Mouse (Mus musculus) hindbrain, embryonic 11.5 days (tissue): ENCODE measurements around the gene Pla2g1b. TPM values are rescaled to one million over a fixed set of nuclear protein-coding genes. Genes with fewer than 3 reads are reported as not detected.
"Not testable (repeated sequence)": the region's sequence is repeated elsewhere in the genome, so short reads cannot be mapped to it uniquely, and the experiment has no call there.

Source experiments
- ATAC-seq: fragments of 200-750 bp; cut with Nextera tagmentation; 2 replicates; pipeline ENCODE4 v1.8.0; 2017; ENCODE audit warnings: mild to moderate bottlenecking, moderate TSS enrichment, moderate library complexity; ENCODE audit not compliant: low FRiP score
- DNase-seq: peaks from one replicate; pipeline ENCODE4 v3.0.0-alpha.2; 2015; ENCODE audit warnings: low spot score
- H3K27ac ChIP-seq: fragments of 300-500 bp; sonication (generic); 2 replicates; pipeline ENCODE4 v1.5.1; 2014; ENCODE audit warnings: mild to moderate bottlenecking, low read depth, low read length
- H3K27me3 ChIP-seq: fragments of 300-500 bp; sonication (generic); 2 replicates; pipeline ENCODE4 v1.6.1; 2014; ENCODE audit warnings: mild to moderate bottlenecking, low read length, moderate library complexity, mixed read lengths; ENCODE audit not compliant: control insufficient read depth, insufficient read depth
- H3K36me3 ChIP-seq: fragments of 300-500 bp; sonication (generic); 2 replicates; pipeline ENCODE4 v1.6.1; 2014; ENCODE audit warnings: mild to moderate bottlenecking, low read length, moderate library complexity, mixed read lengths; ENCODE audit not compliant: control insufficient read depth, insufficient read depth
- H3K4me1 ChIP-seq: fragments of 300-500 bp; sonication (generic); replicated peaks from 2 replicates; pipeline ENCODE4 v1.6.1; 2014; ENCODE audit warnings: low read length, mixed read lengths; ENCODE audit not compliant: control insufficient read depth, insufficient read depth
- H3K4me2 ChIP-seq: fragments of 300-500 bp; sonication (generic); replicated peaks from 2 replicates; pipeline ENCODE4 v1.6.1; 2014; ENCODE audit warnings: mild to moderate bottlenecking, low read depth, low read length
- H3K4me3 ChIP-seq: fragments of 300-500 bp; sonication (generic); 2 replicates; pipeline ENCODE4 v1.5.1; 2014; ENCODE audit warnings: low read depth, low read length
- H3K9ac ChIP-seq: fragments of 300-500 bp; sonication (generic); 2 replicates; pipeline ENCODE4 v1.6.1; 2014; ENCODE audit warnings: low read depth, low read length
- H3K9me3 ChIP-seq: fragments of 300-500 bp; sonication (generic); 2 replicates; pipeline ENCODE4 v1.6.1; 2016; ENCODE audit warnings: low read length; ENCODE audit not compliant: control insufficient read depth
- WGBS: fragments of 180-500 bp; shearing (Covaris S2); extraction: QIAGEN DNeasy Blood & Tissue Kit; methylation state at CpG from one replicate; pipeline ENCODE4 v1.1.7; 2014; 5-methylcytosine and 5-hydroxymethylcytosine counted together
- polyA plus RNA-seq: library from polyadenylated mRNA; unstranded; fragments of >200 nt; fragmentation: Nextera tagmentation; extraction: Ambion mirVana; gene quantifications from 2 replicates; pipeline ENCODE4 v1.2.1, GENCODE M21; 2014

The Pla2g1b gene
- polyA plus RNA-seq, 1 experiment from 2014 or later = 0.56 TPM

- not testable (repeated sequence) for DNase-seq, H3K4me2 ChIP-seq, ATAC-seq, H3K27me3 ChIP-seq, H3K4me3 ChIP-seq, H3K27ac ChIP-seq, H3K9ac ChIP-seq, H3K9me3 ChIP-seq, H3K36me3 ChIP-seq
- WGBS = 70% methylated on average over 4 of the region's 4 CpGs
- peaks cover 15% of the 10 kb centered on the region for H3K4me1 ChIP-seq
Measured at GRCm38 (mm10) chr5:115505617-115506016, 39.6 kb downstream of the Pla2g1b start.

- DNase-seq (peak; percentile 97), ATAC-seq (peak; percentile 84)
- no peaks in the 10 kb centered on the region for H3K36me3 ChIP-seq
- H3K4me3 ChIP-seq = peak within 1 kb of the TSS; percentile 79
- H3K9me3 ChIP-seq = no peaks in the 10 kb centered on the region
- H3K4me2 ChIP-seq = peak within 1 kb of the TSS; percentile 84
- no peak within 1 kb of the TSS for H3K27ac ChIP-seq
- peaks cover 15% of the 10 kb centered on the region for H3K4me1 ChIP-seq
- H3K27me3 ChIP-seq = no peaks in the 10 kb centered on the region
- peak within 1 kb of the TSS; percentile 76 for H3K9ac ChIP-seq
- 0% methylated on average over 41 of the region's 74 CpGs for WGBS
Measured at GRCm38 (mm10) chr5:115506454-115507201, 40.6 kb downstream of the Pla2g1b start, which contains the start of gene Pxn. Gene Pxn, plus strand, starts transcription at chr5:115506676.

DNA sequence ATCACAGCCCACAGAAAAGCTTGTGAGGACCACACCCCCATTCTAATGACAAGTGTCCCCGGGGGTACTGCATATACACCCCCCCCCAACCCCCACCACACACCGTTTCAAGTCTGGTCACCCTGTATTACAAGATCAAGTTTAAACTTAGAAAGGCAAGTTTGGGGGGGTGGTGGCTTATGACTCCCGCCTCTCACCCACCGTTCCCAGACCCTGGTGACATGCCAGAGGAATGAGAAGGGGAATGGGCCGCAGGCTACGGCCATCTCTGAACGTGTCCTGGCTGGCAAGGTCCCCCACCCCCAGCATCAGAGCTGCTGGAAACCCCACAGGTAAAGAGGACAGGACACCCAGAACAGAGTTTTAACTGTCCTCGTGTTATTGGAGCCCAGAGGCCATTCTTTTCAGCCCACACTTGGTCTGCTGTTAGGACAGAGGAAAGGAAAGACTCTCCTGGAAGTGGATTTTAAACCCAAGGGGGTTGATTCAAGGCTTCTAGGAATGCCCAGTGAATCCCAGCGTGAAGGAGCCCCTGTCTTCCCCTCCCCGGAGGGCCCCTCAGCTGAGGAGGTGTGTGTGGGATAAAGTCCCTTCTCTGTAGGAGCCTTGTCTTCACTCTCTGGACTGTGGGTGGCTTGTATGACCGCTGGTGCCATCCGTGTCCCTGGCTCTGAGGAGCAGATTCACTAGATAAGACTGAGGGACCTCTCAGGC, 41.4 kb downstream of the Pla2g1b start:
- DNase-seq = no peak
- no peaks in the 10 kb centered on the region for H3K27me3 ChIP-seq
- peak overlapping the region; percentile 84 for H3K4me2 ChIP-seq
- H3K4me3 ChIP-seq = peak overlapping the region; percentile 79
- ATAC-seq = no peak
- 32% methylated on average over 12 of the region's 12 CpGs for WGBS
- no peak overlapping the region for H3K27ac ChIP-seq
- H3K4me1 ChIP-seq = peaks cover 15% of the 10 kb centered on the region
- H3K9ac ChIP-seq = peak overlapping the region; percentile 76
- H3K9me3 ChIP-seq = no peaks in the 10 kb centered on the region
- no peaks in the 10 kb centered on the region for H3K36me3 ChIP-seq

GRCm38 (mm10) chr5:115507981-115508858, 42.2 kb downstream of the Pla2g1b start:
- DNase-seq (no peak), ATAC-seq (no peak)
- H3K4me2 ChIP-seq = peak overlapping the region; percentile 84
- WGBS = 54% methylated on average over 18 of the region's 18 CpGs
- peak overlapping the region; percentile 76; the same call in 1 of the 2 replicates for H3K9ac ChIP-seq
- no peaks in the 10 kb centered on the region for H3K27me3 ChIP-seq
- peak overlapping the region; percentile 79 for H3K4me3 ChIP-seq
- no peak overlapping the region for H3K27ac ChIP-seq
- H3K36me3 ChIP-seq = no peaks in the 10 kb centered on the region
- peaks cover 15% of the 10 kb centered on the region for H3K4me1 ChIP-seq
- H3K9me3 ChIP-seq = no peaks in the 10 kb centered on the region

- no peaks in the 10 kb centered on the region for H3K27me3 ChIP-seq
- H3K27ac ChIP-seq = no peak overlapping the region
- ATAC-seq (no peak), DNase-seq (no peak)
- H3K9me3 ChIP-seq = no peaks in the 10 kb centered on the region
- no peaks in the 10 kb centered on the region for H3K36me3 ChIP-seq
- H3K4me1 ChIP-seq = peaks cover 15% of the 10 kb centered on the region
- peak overlapping the region; percentile 84 for H3K4me2 ChIP-seq
- no peak overlapping the region for H3K9ac ChIP-seq
- 28% methylated on average over 10 of the region's 10 CpGs for WGBS
- no peak overlapping the region for H3K4me3 ChIP-seq
Measured at GRCm38 (mm10) chr5:115508859-115509147, 42.7 kb downstream of the Pla2g1b start.

GRCm38 (mm10) chr5:115509321-115509761, 43.3 kb downstream of the Pla2g1b start:
- ATAC-seq = no peak
- DNase-seq = no peak
- Histone ChIP-seq H3K27me3 (no peaks in the 10 kb centered on the region), H3K9me3 (no peaks in the 10 kb centered on the region), H3K36me3 (no peaks in the 10 kb centered on the region), H3K27ac (no peak overlapping the region; the same call in 1 of the 2 replicates), H3K9ac (no peak overlapping the region), H3K4me3 (no peak overlapping the region), H3K4me2 (no peak overlapping the region; the same call in 1 of the 2 replicates), H3K4me1 (peaks cover 15% of the 10 kb centered on the region)
- WGBS = 50% methylated on average over 15 of the region's 15 CpGs

DNA sequence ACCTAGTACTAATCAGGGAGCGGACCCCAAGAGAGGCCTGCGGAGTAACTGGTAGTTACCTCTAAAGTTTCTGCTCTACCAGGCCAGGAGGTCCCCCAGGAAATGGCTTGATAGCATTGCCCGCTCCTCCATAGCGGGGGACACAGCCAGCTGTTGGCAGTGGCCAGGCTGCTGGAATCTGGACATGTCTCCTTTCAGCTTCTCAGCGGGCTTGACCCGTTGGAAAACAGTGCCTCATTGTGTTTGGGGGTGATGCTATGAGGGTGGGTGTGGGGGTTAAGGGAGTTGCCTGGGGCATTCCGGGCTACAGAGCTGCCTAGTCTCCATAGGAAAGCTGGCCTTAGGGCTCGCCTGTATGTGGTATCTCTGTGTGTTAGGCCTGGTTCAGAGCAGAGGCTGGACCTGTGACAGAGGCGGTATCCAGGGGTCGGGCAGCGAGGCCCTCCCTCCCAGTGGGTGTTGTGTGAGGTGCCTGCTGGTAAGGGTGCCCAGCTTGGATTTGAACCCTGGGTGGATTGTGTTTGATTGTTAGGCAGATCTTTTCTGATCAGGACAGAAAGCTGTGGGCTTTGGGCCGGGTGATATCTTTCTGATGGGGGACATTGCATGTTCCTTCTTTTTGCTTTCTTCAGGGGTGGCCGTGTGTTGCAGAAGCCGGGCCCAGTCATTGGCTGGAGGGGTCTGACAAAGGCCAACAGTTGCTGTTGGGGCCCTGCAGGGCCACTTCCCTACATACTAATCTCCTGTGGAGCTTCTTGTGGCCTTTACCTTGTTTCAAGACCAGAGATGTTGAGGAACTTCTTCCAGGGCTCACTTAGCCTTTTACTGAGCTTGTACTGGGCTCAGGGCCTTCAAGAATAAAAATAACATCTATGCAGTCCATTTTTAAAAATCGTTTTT, 44.0 kb downstream of the Pla2g1b start:
- Histone ChIP-seq H3K4me1 (peaks cover 15% of the 10 kb centered on the region), H3K27ac (no peak overlapping the region; the same call in 1 of the 2 replicates), H3K36me3 (no peaks in the 10 kb centered on the region), H3K9me3 (no peaks in the 10 kb centered on the region), H3K27me3 (no peaks in the 10 kb centered on the region), H3K9ac (no peak overlapping the region), H3K4me3 (no peak overlapping the region), H3K4me2 (no peak overlapping the region)
- ATAC-seq (no peak), DNase-seq (no peak)
- 61% methylated on average over 15 of the region's 15 CpGs for WGBS

DNA sequence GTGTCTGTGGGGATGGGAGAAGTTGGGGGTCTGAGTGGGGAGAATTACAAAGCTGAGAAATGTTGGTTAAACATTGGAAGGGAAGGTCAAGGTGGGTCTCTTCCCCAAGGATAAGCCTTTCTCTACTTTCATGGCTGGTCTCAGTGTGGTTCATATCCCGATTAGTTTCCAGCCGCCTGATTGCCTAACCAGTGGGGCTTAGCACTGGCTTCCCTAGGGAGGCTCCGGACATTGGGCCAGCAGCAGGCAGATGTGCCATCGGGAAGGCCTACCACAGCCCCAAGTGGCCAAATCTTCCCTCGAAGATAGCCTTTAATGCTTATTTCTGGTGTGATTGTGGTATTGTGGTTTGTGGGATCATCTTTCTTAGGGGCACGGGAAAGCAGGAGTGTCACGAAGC, 46.3 kb downstream of the Pla2g1b start:
- no peak for DNase-seq
- Histone ChIP-seq H3K9me3 (no peaks in the 10 kb centered on the region), H3K4me1 (peaks cover 12% of the 10 kb centered on the region), H3K4me2 (no peak overlapping the region), H3K27ac (no peak overlapping the region), H3K36me3 (no peaks in the 10 kb centered on the region), H3K9ac (no peak overlapping the region), H3K27me3 (no peaks in the 10 kb centered on the region), H3K4me3 (no peak overlapping the region)
- no peak for ATAC-seq
- 91% methylated on average over 7 of the region's 7 CpGs for WGBS
